Mouse (Mus musculus): ENCODE results near the gene Igdcc4.

GRCm38 (mm10) chr9:65117516-65117915 is 16.2 kb downstream of the Igdcc4 start:
- TF ChIP-seq POLR2A (IDR thresholded peaks at IDR 0.05; ENCODE audit: insufficient read length, low read depth) (no peak), POLR2AphosphoS2 (IDR thresholded peaks at IDR 0.05; ENCODE audit: insufficient read length, low read depth) (no peak), MAX (IDR thresholded peaks at IDR 0.05; ENCODE audit: low read depth) (no peak), USF1 (IDR thresholded peaks at IDR 0.05; ENCODE audit: low read depth) (no peak), MYOG (IDR thresholded peaks at IDR 0.05; ENCODE audit: control insufficient read depth in 1 of 3, insufficient read depth in 1 of 3, insufficient read length in 2 of 3, low read depth in 2 of 3) (no peak), CEBPB (IDR thresholded peaks at IDR 0.05; ENCODE audit: insufficient read depth, poor library complexity, severe bottlenecking) (no peak), MYOD1 (IDR thresholded peaks at IDR 0.05; ENCODE audit: control insufficient read depth in 1 of 3, insufficient read length in 2 of 3, low read depth in 2 of 3) (no peak), E2F4 (IDR thresholded peaks at IDR 0.05; ENCODE audit: insufficient read depth) (no peak), TCF12 (IDR thresholded peaks at IDR 0.05; ENCODE audit: insufficient read depth, poor library complexity, severe bottlenecking) (no peak), REST (IDR thresholded peaks at IDR 0.05; ENCODE audit: insufficient read depth, insufficient read length) (no peak), TCF3 (IDR thresholded peaks at IDR 0.05; ENCODE audit: insufficient read length, low read depth) (no peak)
